Mouse (Mus musculus) cortical plate, adult 2 months (tissue): ENCODE data around the gene 1600014C10Rik.

Experiments used
- CTCF ChIP-seq: fragments of 200-500 bp; IDR thresholded peaks from 2 replicates; pipeline ENCODE4 v1.5.1; 2011; ENCODE audit warnings: mild to moderate bottlenecking, control low read depth, low read length; ENCODE audit not compliant: insufficient read depth; ENCODE audit errors: extremely low read depth
- POLR2A ChIP-seq: fragments of 200-500 bp; IDR thresholded peaks from 2 replicates; pipeline ENCODE4 v1.6.1; 2011; ENCODE audit warnings: mild to moderate bottlenecking, low read length, control low read depth; ENCODE audit not compliant: insufficient read depth; ENCODE audit errors: extremely low read depth

DNA sequence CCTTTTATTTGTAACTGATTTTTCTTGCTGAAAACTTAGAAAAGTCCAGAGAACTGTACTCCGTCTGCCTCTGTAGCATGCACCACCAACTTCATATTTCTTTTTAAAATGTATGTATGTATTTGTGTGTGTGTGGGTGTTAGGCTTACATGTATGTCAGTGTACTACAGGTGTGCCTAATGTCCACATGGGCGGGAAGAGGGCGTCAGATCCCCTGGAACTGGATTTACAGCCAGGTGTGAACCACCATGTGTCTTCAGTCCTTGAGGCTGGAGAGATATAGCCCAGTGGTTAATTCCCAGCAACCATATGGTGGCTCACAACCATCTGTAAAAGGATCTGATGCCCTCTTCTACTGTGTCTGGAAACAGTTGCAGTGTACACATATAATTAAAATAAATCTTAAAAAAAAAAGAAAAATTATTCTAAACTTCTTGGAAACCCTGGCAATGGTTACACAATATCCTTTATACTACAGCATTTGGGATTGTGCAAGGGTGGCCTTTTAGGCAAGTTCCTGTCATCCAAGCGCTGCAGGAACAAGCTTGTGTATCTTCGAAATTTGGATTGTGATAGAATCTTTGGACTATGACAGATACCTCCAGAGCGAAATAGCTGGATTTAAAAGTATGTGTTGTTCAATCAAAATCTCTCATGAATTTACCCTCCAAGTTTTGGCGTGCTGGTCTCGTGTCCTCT lies 17.0 kb downstream of the 1600014C10Rik start:
- TF ChIP-seq POLR2A (no peak), CTCF (no peak)
